Mouse (Mus musculus): Measurements from ENCODE around the gene Gch1.

DNA sequence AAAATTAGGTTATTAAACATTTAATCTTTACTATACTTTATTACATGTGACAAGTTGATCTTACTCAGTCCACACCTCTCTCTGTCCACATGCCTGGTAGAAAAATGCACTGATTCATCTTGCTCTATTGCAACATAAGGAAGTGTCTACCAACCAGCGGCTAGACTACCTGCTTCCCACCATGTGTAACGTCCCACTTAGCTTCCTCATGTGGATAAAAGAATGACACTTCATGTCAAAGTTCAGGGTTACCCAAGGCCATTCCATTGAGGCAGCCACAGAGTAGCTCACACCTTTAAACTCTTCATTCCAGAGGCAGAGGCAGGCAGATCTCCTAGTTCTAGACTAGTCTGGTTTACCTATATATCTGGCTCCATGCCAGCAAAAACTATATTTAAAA, 2.7 kb downstream of the Gch1 start:
- no peak for TF ChIP-seq CTCF (IDR thresholded peaks at IDR 0.05; ENCODE audit: control insufficient read depth, insufficient read depth, insufficient replicate concordance, low read depth, low read length)
- no peak for TF ChIP-seq POLR2A (IDR thresholded peaks at IDR 0.05; ENCODE audit: control insufficient read depth, low read depth, low read length)
